Mouse (Mus musculus): ENCODE data around the gene Foxj1. TPM values are rescaled to one million over a fixed set of nuclear protein-coding genes. Genes with fewer than 3 reads are reported as not detected.
"Not testable (repeated sequence)": the region's sequence is repeated elsewhere in the genome, so short reads cannot be mapped to it uniquely, and the experiment has no call there.

Gene Foxj1
- 12.1 and 13.6 TPM in 2 replicates for polyA plus RNA-seq (2015; fragmentation: Nextera tagmentation; extraction: Ambion mirVana)

DNA sequence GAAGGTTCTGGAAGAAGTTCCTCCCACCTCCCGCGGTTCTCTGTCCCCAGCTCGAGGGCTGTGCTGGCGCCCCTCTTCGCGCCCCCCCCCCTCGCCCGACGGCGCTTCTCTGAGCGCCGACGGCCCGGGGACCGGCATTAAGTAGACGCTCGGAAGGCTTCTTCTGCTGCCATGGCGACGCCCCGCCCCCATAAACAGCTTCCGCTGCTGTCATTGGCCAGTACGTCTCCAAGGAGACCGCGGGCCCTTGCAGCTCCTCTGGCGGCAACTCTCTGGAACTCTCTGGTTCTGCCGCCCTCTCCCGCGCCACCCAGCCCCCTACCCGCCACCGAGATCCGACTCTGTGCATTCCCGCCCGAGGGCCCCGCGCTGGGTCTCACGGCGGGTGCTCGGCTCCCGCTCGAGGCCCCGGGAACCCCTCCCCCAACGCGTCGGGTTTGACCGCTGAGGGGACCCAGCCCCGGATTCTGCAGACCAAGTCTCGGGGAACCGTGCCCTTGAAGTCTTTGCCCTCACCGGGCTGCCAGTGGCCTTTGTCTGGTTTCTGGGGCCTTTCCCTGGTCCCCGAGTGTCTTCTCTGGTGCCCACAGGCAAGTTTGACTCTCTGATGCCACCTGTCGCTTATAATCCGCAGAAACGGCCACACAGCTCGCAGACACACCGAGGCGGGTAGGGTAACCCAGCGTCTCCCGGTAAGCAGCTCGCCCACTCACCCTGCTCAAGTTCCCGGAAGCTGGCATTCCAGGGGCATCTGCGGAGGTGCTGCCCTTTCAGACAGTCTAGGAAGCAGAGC lies at the start of gene Foxj1:
Foxj1 (minus strand) TSS at position 156 of the 793 bp plus-strand sequence.
- H3K27ac ChIP-seq (ENCODE audit: low read length) = peak within 1 kb of the TSS; percentile 73
- H3K4me1 ChIP-seq (ENCODE audit: control insufficient read depth, insufficient read depth, low read length) = peaks cover 30% of the 10 kb centered on the region
- ATAC-seq = peak; percentile 91
- under 1% methylated on average over 61 of the region's 61 CpGs for WGBS
- peak within 1 kb of the TSS; percentile 64 for H3K9ac ChIP-seq (ENCODE audit: low read depth, low read length)
- H3K27me3 ChIP-seq (ENCODE audit: control insufficient read depth, insufficient read depth, low read depth, low read length) = peaks cover 12% of the 10 kb centered on the region
- peak within 1 kb of the TSS; percentile 94 for H3K4me2 ChIP-seq (ENCODE audit: low read length)
- no peaks in the 10 kb centered on the region for H3K9me3 ChIP-seq (replicated peaks; ENCODE audit: control insufficient read depth, low read length, poor library complexity, severe bottlenecking)
- 0 out of 2 replicates have a peak, but pooled peaks cover 3% of the 10 kb centered on the region for H3K36me3 ChIP-seq (ENCODE audit: control insufficient read depth, insufficient read depth, low read length)
- H3K4me3 ChIP-seq (ENCODE audit: low read depth, low read length) = peak within 1 kb of the TSS; percentile 50

- ATAC-seq = no peak
- Histone ChIP-seq H3K27ac (ENCODE audit: low read length) (no peak overlapping the region), H3K4me1 (ENCODE audit: control insufficient read depth, insufficient read depth, low read length) (peaks cover 14% of the 10 kb centered on the region), H3K9me3 (replicated peaks; ENCODE audit: control insufficient read depth, low read length, poor library complexity, severe bottlenecking) (no peaks in the 10 kb centered on the region), H3K36me3 (ENCODE audit: control insufficient read depth, insufficient read depth, low read length) (peaks cover 2% of the 10 kb centered on the region), H3K27me3 (ENCODE audit: control insufficient read depth, insufficient read depth, low read depth, low read length) (no peaks in the 10 kb centered on the region), H3K4me3 (ENCODE audit: low read depth, low read length) (no peak overlapping the region), H3K9ac (ENCODE audit: low read depth, low read length) (no peak overlapping the region), H3K4me2 (ENCODE audit: low read length) (no peak overlapping the region)
- 77% methylated on average over 11 of the region's 11 CpGs for WGBS
Measured at GRCm38 (mm10) chr11:116384171-116384570, 49.0 kb upstream of the Foxj1 start.

- H3K27ac ChIP-seq (ENCODE audit: low read length); H3K4me3 ChIP-seq (ENCODE audit: low read depth, low read length); H3K9me3 ChIP-seq (replicated peaks; ENCODE audit: control insufficient read depth, low read length, poor library complexity, severe bottlenecking); ATAC-seq; H3K36me3 ChIP-seq (ENCODE audit: control insufficient read depth, insufficient read depth, low read length); H3K4me2 ChIP-seq (ENCODE audit: low read length); H3K9ac ChIP-seq (ENCODE audit: low read depth, low read length); H3K27me3 ChIP-seq (ENCODE audit: control insufficient read depth, insufficient read depth, low read depth, low read length): not testable (repeated sequence)
- WGBS = 88% methylated on average over 5 of the region's 5 CpGs
- H3K4me1 ChIP-seq (ENCODE audit: control insufficient read depth, insufficient read depth, low read length) = peaks cover 14% of the 10 kb centered on the region
Measured at GRCm38 (mm10) chr11:116383070-116383469, 47.9 kb upstream of the Foxj1 start.

DNA sequence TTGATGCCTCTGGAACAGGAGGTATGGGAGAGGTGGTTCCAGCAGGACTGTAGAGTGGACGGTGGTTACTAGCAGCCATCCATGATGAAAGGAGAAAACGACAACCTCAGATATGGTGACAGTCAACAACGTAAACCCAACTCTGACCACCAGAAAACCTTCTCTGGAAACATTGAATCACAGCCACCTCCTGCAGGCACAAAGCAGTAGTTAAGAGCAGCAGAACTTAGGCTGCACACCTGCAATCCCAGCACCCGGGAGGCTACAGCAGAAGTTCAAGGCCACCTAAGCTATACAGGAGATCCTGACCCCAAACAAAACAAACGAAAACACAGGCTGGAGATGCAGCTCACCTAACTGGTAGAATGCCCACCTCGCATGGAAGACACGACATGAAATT lies 45.6 kb upstream of the Foxj1 start:
- Histone ChIP-seq H3K9ac (ENCODE audit: low read depth, low read length) (no peak overlapping the region), H3K27ac (ENCODE audit: low read length) (no peak overlapping the region), H3K4me2 (ENCODE audit: low read length) (no peak overlapping the region), H3K27me3 (ENCODE audit: control insufficient read depth, insufficient read depth, low read depth, low read length) (no peaks in the 10 kb centered on the region), H3K9me3 (replicated peaks; ENCODE audit: control insufficient read depth, low read length, poor library complexity, severe bottlenecking) (no peaks in the 10 kb centered on the region), H3K4me3 (ENCODE audit: low read depth, low read length) (no peak overlapping the region), H3K36me3 (ENCODE audit: control insufficient read depth, insufficient read depth, low read length) (peaks cover 2% of the 10 kb centered on the region), H3K4me1 (ENCODE audit: control insufficient read depth, insufficient read depth, low read length) (no peaks in the 10 kb centered on the region)
- WGBS = 92% methylated on average over 7 of the region's 7 CpGs
- ATAC-seq = no peak

DNA sequence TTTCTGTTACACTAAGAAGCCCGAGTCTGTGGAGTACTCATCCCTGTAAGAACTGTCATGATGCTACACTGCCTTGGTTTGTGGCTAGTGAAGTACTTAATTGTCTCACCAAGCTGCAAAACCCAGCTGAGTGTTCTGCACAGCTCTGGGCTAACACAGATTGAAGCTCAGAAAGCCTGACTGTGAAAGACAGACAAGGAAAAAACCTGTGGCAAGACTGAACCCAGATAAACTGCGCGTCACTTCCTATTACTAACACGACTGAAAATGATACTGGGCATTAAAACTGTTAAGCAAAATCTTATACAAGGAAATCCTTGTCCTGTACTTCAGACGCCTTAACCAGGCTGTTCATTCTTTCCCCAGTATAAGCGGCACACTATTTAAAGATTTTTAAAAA lies 44.3 kb upstream of the Foxj1 start:
- Histone ChIP-seq H3K36me3 (ENCODE audit: control insufficient read depth, insufficient read depth, low read length) (peaks cover 2% of the 10 kb centered on the region), H3K27ac (ENCODE audit: low read length) (no peak overlapping the region), H3K4me3 (ENCODE audit: low read depth, low read length) (no peak overlapping the region), H3K9ac (ENCODE audit: low read depth, low read length) (no peak overlapping the region), H3K4me2 (ENCODE audit: low read length) (no peak overlapping the region), H3K9me3 (replicated peaks; ENCODE audit: control insufficient read depth, low read length, poor library complexity, severe bottlenecking) (no peaks in the 10 kb centered on the region), H3K27me3 (ENCODE audit: control insufficient read depth, insufficient read depth, low read depth, low read length) (no peaks in the 10 kb centered on the region), H3K4me1 (ENCODE audit: control insufficient read depth, insufficient read depth, low read length) (no peaks in the 10 kb centered on the region)
- WGBS = 90% methylated on average over 6 of the region's 6 CpGs
- no peak for ATAC-seq

DNA sequence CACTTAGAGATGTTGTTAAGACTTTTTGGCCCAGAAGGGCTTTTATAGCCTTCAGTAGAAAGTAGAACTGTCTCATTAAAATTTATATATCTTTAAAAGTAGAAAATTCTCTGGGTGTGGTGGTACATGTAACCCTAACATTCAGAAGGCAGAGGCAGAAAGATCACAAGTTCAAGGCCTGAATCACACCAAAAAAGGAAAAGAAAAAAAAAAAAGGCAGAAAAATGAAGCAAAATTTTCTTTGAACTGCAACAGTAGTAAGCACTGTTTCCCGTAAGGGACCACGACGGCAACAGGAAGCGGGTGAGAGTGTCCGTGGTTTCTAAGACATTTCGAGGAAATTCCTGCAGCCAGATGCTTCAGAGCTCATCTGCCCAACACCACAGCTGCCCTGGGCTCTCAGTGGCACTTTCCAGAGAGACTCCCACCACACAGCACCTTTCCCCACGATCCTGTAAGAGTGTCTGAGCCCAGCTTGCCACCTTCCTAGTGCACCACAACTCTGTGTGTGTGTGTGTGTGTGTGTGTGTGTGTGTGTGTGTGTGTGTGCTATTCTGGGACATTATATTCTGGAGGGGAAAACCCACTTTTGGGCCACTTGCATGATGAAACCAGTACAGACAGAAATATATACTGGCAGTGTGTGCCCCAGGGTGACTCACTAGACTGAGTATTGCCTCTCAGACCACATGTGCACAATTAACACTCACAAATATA lies 41.9 kb upstream of the Foxj1 start:
- Histone ChIP-seq H3K4me3 (ENCODE audit: low read depth, low read length) (no peak overlapping the region), H3K27me3 (ENCODE audit: control insufficient read depth, insufficient read depth, low read depth, low read length) (no peaks in the 10 kb centered on the region), H3K27ac (ENCODE audit: low read length) (no peak overlapping the region), H3K9me3 (replicated peaks; ENCODE audit: control insufficient read depth, low read length, poor library complexity, severe bottlenecking) (no peaks in the 10 kb centered on the region), H3K4me1 (ENCODE audit: control insufficient read depth, insufficient read depth, low read length) (no peaks in the 10 kb centered on the region), H3K36me3 (ENCODE audit: control insufficient read depth, insufficient read depth, low read length) (peaks cover 2% of the 10 kb centered on the region), H3K9ac (ENCODE audit: low read depth, low read length) (no peak overlapping the region), H3K4me2 (ENCODE audit: low read length) (no peak overlapping the region)
- no peak for ATAC-seq
- 84% methylated on average over 7 of the region's 7 CpGs for WGBS

DNA sequence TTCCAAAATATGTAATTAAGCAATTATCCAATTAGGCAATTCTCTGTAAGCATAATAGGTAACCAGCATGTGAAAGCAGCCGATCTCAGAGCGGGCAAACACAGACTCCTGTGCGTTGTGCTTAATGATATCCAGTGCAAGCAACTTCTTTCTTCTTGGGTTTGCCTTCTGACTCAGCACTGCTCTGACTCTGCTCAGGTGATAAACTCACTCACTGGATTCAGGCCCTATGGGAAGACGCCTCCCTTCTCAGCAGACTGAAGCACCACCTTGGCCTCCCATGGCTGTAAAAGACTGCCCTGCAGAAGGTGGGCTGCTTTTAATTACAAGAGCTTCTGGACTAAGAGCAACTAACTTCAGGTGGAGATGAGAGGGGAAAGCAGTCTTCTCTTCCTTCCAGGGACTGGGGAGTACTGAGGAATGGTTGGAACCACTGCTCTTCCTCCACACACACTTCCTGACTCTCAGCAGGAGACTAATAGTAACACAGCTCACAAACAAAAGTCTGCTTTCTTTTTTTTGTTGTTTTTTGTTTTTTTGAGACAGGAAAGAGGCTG lies 36.8 kb upstream of the Foxj1 start:
- Histone ChIP-seq H3K27me3 (ENCODE audit: control insufficient read depth, insufficient read depth, low read depth, low read length) (no peaks in the 10 kb centered on the region), H3K4me3 (ENCODE audit: low read depth, low read length) (no peak overlapping the region), H3K36me3 (ENCODE audit: control insufficient read depth, insufficient read depth, low read length) (no peaks in the 10 kb centered on the region), H3K9ac (ENCODE audit: low read depth, low read length) (no peak overlapping the region), H3K4me1 (ENCODE audit: control insufficient read depth, insufficient read depth, low read length) (no peaks in the 10 kb centered on the region), H3K9me3 (replicated peaks; ENCODE audit: control insufficient read depth, low read length, poor library complexity, severe bottlenecking) (no peaks in the 10 kb centered on the region), H3K27ac (ENCODE audit: low read length) (no peak overlapping the region), H3K4me2 (ENCODE audit: low read length) (no peak overlapping the region)
- WGBS = 92% methylated on average over 4 of the region's 4 CpGs
- no peak for ATAC-seq

DNA sequence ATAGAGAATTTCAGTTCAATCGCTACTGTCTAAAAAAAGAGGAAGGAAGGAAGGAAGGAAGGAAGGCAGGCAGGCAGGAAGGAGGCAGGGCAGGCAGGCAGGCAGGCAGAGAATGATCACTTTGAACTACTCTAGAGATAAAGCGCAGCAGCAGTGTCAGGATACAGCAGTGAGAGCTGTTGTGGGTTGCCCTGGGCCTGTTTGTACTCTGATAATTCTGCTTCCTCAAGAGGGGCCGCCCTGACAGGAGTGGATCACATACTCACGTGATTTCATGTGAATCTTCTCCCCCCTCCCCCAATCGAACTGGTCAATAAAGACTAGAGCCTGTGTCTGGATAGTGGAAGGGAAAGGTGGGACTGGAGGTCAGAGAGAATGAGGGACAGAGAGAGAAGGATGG lies 34.4 kb upstream of the Foxj1 start:
- no peaks in the 10 kb centered on the region for H3K27me3 ChIP-seq (ENCODE audit: control insufficient read depth, insufficient read depth, low read depth, low read length)
- H3K4me1 ChIP-seq (ENCODE audit: control insufficient read depth, insufficient read depth, low read length) = peaks cover 3% of the 10 kb centered on the region; the same call in 1 of the 2 replicates
- H3K9ac ChIP-seq (ENCODE audit: low read depth, low read length) = no peak overlapping the region
- H3K27ac ChIP-seq (ENCODE audit: low read length) = no peak overlapping the region
- 69% methylated on average over 5 of the region's 5 CpGs for WGBS
- no peaks in the 10 kb centered on the region for H3K36me3 ChIP-seq (ENCODE audit: control insufficient read depth, insufficient read depth, low read length)
- ATAC-seq = no peak
- H3K9me3 ChIP-seq (replicated peaks; ENCODE audit: control insufficient read depth, low read length, poor library complexity, severe bottlenecking) = no peaks in the 10 kb centered on the region
- no peak overlapping the region for H3K4me2 ChIP-seq (ENCODE audit: low read length)
- H3K4me3 ChIP-seq (ENCODE audit: low read depth, low read length) = no peak overlapping the region

- Histone ChIP-seq H3K4me2 (ENCODE audit: low read length) (no peak overlapping the region), H3K4me1 (ENCODE audit: control insufficient read depth, insufficient read depth, low read length) (peaks cover 3% of the 10 kb centered on the region; the same call in 1 of the 2 replicates), H3K4me3 (ENCODE audit: low read depth, low read length) (no peak overlapping the region), H3K27me3 (ENCODE audit: control insufficient read depth, insufficient read depth, low read depth, low read length) (no peaks in the 10 kb centered on the region), H3K36me3 (ENCODE audit: control insufficient read depth, insufficient read depth, low read length) (no peaks in the 10 kb centered on the region), H3K27ac (ENCODE audit: low read length) (no peak overlapping the region), H3K9ac (ENCODE audit: low read depth, low read length) (no peak overlapping the region), H3K9me3 (replicated peaks; ENCODE audit: control insufficient read depth, low read length, poor library complexity, severe bottlenecking) (no peaks in the 10 kb centered on the region)
- WGBS = 93% methylated on average over 14 of the region's 14 CpGs
- ATAC-seq = no peak
Measured at GRCm38 (mm10) chr11:116369051-116369450, 33.9 kb upstream of the Foxj1 start.

All from midbrain, embryonic 16.5 days (tissue).